Mouse (Mus musculus) T-cell, adult 2 months (primary cell): ENCODE measurements around the gene Galk1.
A peak's percentile ranks its signal among the peaks of the same experiment; 100 is the strongest.

ENCODE experiments used
- DNase-seq: peaks from one replicate; pipeline ENCODE4 v3.0.0; 2022; ENCODE audit warnings: low spot score

Galk1 gene

GRCm38 (mm10) chr11:116010146-116010545, 2.4 kb downstream of the Galk1 start:
- DNase-seq = no peak

- no peak for DNase-seq
Observed at GRCm38 (mm10) chr11:116009661-116010060, 2.9 kb downstream of the Galk1 start.

GRCm38 (mm10) chr11:116008832-116009375, 3.6 kb downstream of the Galk1 start:
- DNase-seq = no peak

- DNase-seq = no peak
Observed at GRCm38 (mm10) chr11:116008411-116008810, 4.1 kb downstream of the Galk1 start.

- no peak for DNase-seq
Observed at GRCm38 (mm10) chr11:116007095-116007850, 5.2 kb downstream of the Galk1 start.

- no peak for DNase-seq
Observed at GRCm38 (mm10) chr11:116005701-116006419, 6.7 kb downstream of the Galk1 start.

GRCm38 (mm10) chr11:116004840-116005700, 7.4 kb downstream of the Galk1 start:
- peak; percentile 54 for DNase-seq

- no peak for DNase-seq
Observed at GRCm38 (mm10) chr11:116004186-116004823, 8.2 kb downstream of the Galk1 start.

GRCm38 (mm10) chr11:116002894-116003293, 9.6 kb downstream of the Galk1 start:
- DNase-seq = no peak

- DNase-seq = no peak
Observed at GRCm38 (mm10) chr11:116001725-116002124, 10.8 kb downstream of the Galk1 start.

- DNase-seq = no peak
Observed at GRCm38 (mm10) chr11:116000607-116001006, 11.9 kb downstream of the Galk1 start.

GRCm38 (mm10) chr11:115999538-116000143, 12.9 kb downstream of the Galk1 start:
- peak; percentile 73 for DNase-seq

GRCm38 (mm10) chr11:115999027-115999426, 13.5 kb downstream of the Galk1 start:
- no peak for DNase-seq

- DNase-seq = no peak
Observed at GRCm38 (mm10) chr11:115997662-115998061, 14.9 kb downstream of the Galk1 start.

GRCm38 (mm10) chr11:115997047-115997446, 15.5 kb downstream of the Galk1 start:
- no peak for DNase-seq

- no peak for DNase-seq
Observed at GRCm38 (mm10) chr11:115995256-115995655, 17.3 kb downstream of the Galk1 start.

GRCm38 (mm10) chr11:115992098-115992497, 20.4 kb downstream of the Galk1 start:
- DNase-seq = no peak

- DNase-seq = no peak
Observed at GRCm38 (mm10) chr11:115989686-115990085, 22.8 kb downstream of the Galk1 start.

- no peak for DNase-seq
Observed at GRCm38 (mm10) chr11:115983291-115983690, 29.2 kb downstream of the Galk1 start.

GRCm38 (mm10) chr11:115982472-115982871, 30.0 kb downstream of the Galk1 start:
- DNase-seq = no peak

GRCm38 (mm10) chr11:115975544-115975943, 37.0 kb downstream of the Galk1 start:
- DNase-seq = no peak
